Mouse (Mus musculus) myocyte (in vitro differentiated cells): ENCODE measurements at regions not wholly inside any gene's neighbourhood (a gene's known extent, or its start where the extent isn't known, plus 50 kb on each side); places are given as distances from the start of the nearest gene placed in this dataset.

Experiments used
- CEBPB ChIP-seq: IDR thresholded peaks from 2 replicates; pipeline ENCODE4 v1.6.1; 2011; ENCODE audit warnings: mild to moderate bottlenecking, moderate library complexity; ENCODE audit not compliant: poor library complexity, insufficient read depth, severe bottlenecking
- E2F4 ChIP-seq: IDR thresholded peaks from one replicate; pipeline ENCODE4 v1.6.1; 2011; ENCODE audit warnings: mild to moderate bottlenecking, control low read depth, moderate library complexity; ENCODE audit not compliant: insufficient read depth
- MAX ChIP-seq: IDR thresholded peaks from one replicate; pipeline ENCODE4 v1.6.1; 2011; ENCODE audit warnings: low read depth, mild to moderate bottlenecking, control low read depth
- MYOG ChIP-seq, 3 experiments: IDR thresholded peaks; one replicate each; pipeline ENCODE4 v1.6.1; 2011; ENCODE audit warnings: control low read depth in 2 of 3, low read depth in 2 of 3, mild to moderate bottlenecking in 2 of 3; ENCODE audit not compliant: insufficient read length in 2 of 3, control insufficient read depth in 1 of 3, insufficient read depth in 1 of 3
- POLR2A ChIP-seq: IDR thresholded peaks from one replicate; pipeline ENCODE4 v1.6.1; 2011; ENCODE audit warnings: low read depth, mild to moderate bottlenecking, control low read depth, moderate library complexity; ENCODE audit not compliant: insufficient read length
- POLR2AphosphoS2 ChIP-seq: IDR thresholded peaks from one replicate; pipeline ENCODE4 v1.6.1; 2011; ENCODE audit warnings: low read depth, control low read depth; ENCODE audit not compliant: insufficient read length
- REST ChIP-seq: IDR thresholded peaks from one replicate; pipeline ENCODE4 v1.6.1; 2011; ENCODE audit warnings: mild to moderate bottlenecking, control low read depth, moderate library complexity; ENCODE audit not compliant: insufficient read depth, insufficient read length
- SRF ChIP-seq: IDR thresholded peaks from one replicate; pipeline ENCODE4 v1.6.1; 2011; ENCODE audit warnings: low read depth; ENCODE audit not compliant: control insufficient read depth, insufficient read length
- TCF12 ChIP-seq: IDR thresholded peaks from one replicate; pipeline ENCODE4 v1.6.1; 2011; ENCODE audit warnings: mild to moderate bottlenecking, control low read depth; ENCODE audit not compliant: poor library complexity, insufficient read depth, severe bottlenecking
- TCF3 ChIP-seq: IDR thresholded peaks from one replicate; pipeline ENCODE4 v1.6.1; 2011; ENCODE audit warnings: low read depth, control low read depth; ENCODE audit not compliant: insufficient read length
- USF1 ChIP-seq: IDR thresholded peaks from one replicate; pipeline ENCODE4 v1.6.1; 2011; ENCODE audit warnings: low read depth, mild to moderate bottlenecking, control low read depth, moderate library complexity

- TF ChIP-seq USF1 (no peak), SRF (no peak), POLR2A (no peak), MYOG (IDR thresholded peaks at IDR 0.05; ENCODE audit: control insufficient read depth in 1 of 3, insufficient read depth in 1 of 3, insufficient read length in 2 of 3, low read depth in 2 of 3) (no peak), REST (no peak), TCF3 (no peak), E2F4 (no peak), CEBPB (no peak), MAX (no peak), TCF12 (no peak), POLR2AphosphoS2 (no peak)
Measured at GRCm38 (mm10) chr14:37571971-37572370, 436.9 kb upstream of the Ghitm start.
